15 mouse cellular contexts compared by ENCODE assay signal in genomic region chr5:105710473-105710872, GRCm38 (mm10).
"Had no signal": no experiment of that assay in that cellular context is flagged by ENCODE, and none has a peak within 500 bp of the region (broad histone marks: within the 10 kb centered on the region; RNA-seq: fewer than 3 reads in every experiment).

No protein-coding gene starts in this region.

- H3K27ac ChIP-seq: layer of hippocampus, adult 2 months; limb, embryonic 12.5 days; stomach, embryonic 15.5 days had no signal

- ATAC-seq: lung, postnatal 0 days had no signal

- H3K4me2 ChIP-seq: limb, embryonic 12.5 days; midbrain, embryonic 11.5 days; stomach, embryonic 15.5 days had no signal

- H3K4me3 ChIP-seq: layer of hippocampus, adult 2 months; limb, embryonic 12.5 days; stomach, embryonic 15.5 days had no signal

- H3K36me3 ChIP-seq: stomach, embryonic 15.5 days had no signal

- H3K9ac ChIP-seq: limb, embryonic 12.5 days; stomach, embryonic 15.5 days had no signal

- H3K9me3 ChIP-seq: limb, embryonic 12.5 days; stomach, embryonic 15.5 days had no signal

- DNase-seq: kidney, adult 11 months; kidney, adult 9 months; kidney, postnatal 10 days; kidney, postnatal 4 days; lung, adult 2 months; lung, postnatal 36 days; retina, postnatal 1 day; right cerebral cortex, postnatal 14 days; thymus, adult 2 months; thymus, postnatal 25 days had no signal

- H3K27me3 ChIP-seq: limb, embryonic 12.5 days; stomach, embryonic 15.5 days had no signal
